Mouse (Mus musculus) liver (tissue): ENCODE results near the gene Cemip.
"Not testable (repeated sequence)": the region's sequence is repeated elsewhere in the genome, so short reads cannot be mapped to it uniquely, and the experiment has no call there.

Source experiments
- DNase-seq: peaks from one replicate; pipeline ENCODE4 v3.0.0-alpha.2; 2020; ENCODE audit warnings: mixed read lengths

The Cemip gene

DNA sequence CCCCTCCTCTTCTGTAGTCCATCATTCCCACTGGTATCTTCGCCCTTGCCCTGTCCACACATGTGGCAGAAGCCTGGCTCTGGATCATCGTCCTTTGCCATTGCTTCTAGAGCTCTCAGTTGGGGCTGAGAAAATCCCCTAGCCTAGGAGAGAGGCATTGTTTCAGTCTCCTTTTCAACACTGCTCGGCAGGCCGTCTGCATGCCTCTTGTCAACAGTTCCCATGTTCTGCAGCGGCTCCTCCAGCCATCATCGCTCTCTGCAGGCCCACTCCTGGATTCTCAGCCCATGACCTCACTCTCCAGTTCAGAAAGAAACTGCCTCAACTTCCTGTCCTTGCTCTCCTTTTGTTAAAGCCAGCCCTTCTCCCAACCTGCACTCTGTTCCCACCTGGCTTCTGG lies 136.6 kb downstream of the Cemip start:
- no peak for DNase-seq

DNA sequence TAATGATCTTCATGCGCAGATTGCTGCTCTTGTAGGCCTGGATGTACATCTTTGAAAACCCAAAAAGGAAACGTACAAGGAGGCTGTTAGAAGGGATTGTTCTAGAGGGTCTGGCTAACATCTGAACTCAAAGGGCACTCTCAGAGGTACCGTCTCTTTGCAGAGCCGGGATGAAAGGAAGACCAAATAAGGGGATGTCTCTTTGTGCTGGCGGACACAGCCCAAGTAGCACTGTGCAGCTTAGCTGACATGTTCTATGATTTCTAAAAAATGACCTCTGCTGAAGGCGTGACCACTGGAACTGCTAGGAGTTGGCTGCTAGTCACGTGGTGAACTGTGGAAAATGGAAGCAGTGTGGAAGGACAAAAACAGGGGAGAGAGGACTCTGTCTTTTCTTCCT lies 137.6 kb downstream of the Cemip start:
- DNase-seq: no peak

GRCm38 (mm10) chr7:83941701-83942101 lies 144.6 kb downstream of the Cemip start:
- no peak for DNase-seq

GRCm38 (mm10) chr7:83940136-83940535 lies 146.2 kb downstream of the Cemip start:
- no peak for DNase-seq

DNA sequence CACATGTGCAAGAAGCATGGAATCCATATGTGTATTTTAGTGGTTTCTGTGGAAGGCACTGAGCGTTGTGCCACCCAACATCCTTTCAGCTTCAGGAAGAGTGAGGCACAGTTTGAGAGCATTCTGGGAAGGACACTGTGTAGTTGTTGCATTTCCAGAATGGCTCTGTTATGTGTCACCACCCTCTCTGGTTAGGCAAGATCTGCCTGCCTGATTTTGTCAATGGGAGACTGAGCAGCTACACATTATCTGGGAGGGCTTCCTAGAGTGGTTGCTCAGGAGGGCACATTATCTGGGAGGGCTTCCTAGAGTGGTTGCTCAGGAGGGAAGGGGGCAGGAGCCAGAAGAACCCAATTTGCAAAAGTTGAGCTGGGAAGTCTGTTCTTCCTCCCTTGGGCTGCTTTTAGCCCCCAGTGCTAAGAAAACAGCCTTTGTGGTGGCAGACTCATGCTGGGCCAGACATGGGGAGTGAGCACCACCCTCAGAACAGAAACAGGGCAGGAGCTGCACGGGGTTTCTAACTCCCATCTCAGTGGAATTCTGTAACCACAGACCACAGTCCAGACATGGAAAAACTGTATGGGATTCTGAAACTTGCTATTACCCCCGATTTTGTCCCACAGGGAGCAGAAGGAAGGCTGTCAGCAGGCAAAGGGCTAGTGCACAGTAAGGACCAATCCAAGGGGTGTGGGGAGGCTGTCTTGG lies 147.1 kb downstream of the Cemip start:
- DNase-seq: no peak

- no peak for DNase-seq
Measured at GRCm38 (mm10) chr7:83921637-83922036, 164.7 kb downstream of the Cemip start.

- no peak for DNase-seq
Measured at GRCm38 (mm10) chr7:83920241-83920640, 166.1 kb downstream of the Cemip start.

GRCm38 (mm10) chr7:83914566-83914965 lies 171.7 kb downstream of the Cemip start:
- DNase-seq: peak; percentile 84

GRCm38 (mm10) chr7:83913995-83914394 lies 172.3 kb downstream of the Cemip start:
- DNase-seq: no peak

- no peak for DNase-seq
Measured at GRCm38 (mm10) chr7:83913405-83913932, 172.8 kb downstream of the Cemip start.

- no peak for DNase-seq
Measured at GRCm38 (mm10) chr7:83911909-83912308, 174.4 kb downstream of the Cemip start.

GRCm38 (mm10) chr7:83904831-83905230 lies 181.5 kb downstream of the Cemip start:
- no peak for DNase-seq

GRCm38 (mm10) chr7:83902296-83903145 lies 183.8 kb downstream of the Cemip start:
- DNase-seq: no peak

DNA sequence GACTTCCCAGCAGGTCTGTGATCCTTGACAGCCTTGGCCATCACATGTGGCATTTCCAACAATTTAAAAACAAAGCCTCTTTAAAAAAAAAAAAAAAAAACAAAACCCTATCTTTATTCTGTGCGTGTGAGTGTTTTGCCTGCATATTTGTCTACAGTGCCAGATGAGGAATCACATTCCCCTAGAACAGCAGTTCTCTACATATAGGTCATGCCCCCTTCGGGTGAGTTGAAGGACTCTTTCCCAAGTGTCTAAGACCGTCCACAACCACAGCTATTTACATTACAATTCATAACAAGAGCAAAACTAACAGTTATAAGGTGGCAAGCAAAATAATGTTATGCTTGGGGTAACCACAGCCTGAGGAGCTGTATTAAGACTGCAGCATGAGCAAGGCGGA lies 184.9 kb downstream of the Cemip start:
- DNase-seq: no peak

GRCm38 (mm10) chr7:83900519-83900918 lies 185.8 kb downstream of the Cemip start:
- DNase-seq: no peak

DNA sequence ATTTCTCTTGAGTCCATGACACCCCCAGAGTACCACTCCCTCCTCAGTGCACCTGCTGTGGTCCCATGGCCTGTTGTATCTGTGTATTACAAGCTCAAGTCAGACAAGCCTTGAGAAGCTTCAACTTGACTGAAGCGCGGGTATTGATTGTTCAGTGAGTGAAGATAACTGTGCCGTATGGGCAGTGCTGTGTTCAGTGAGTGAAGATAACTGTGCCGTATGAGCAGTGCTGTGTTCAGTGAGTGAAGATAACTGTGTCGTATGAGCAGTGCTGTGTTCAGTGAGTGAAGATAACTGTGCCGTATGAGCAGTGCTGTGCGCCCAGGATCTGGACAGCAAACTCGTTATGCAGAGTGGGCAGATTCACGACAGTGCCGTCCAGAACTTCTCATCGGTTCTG lies 188.0 kb downstream of the Cemip start:
- DNase-seq: peak; percentile 77

- DNase-seq: no peak
Measured at GRCm38 (mm10) chr7:83896077-83896740, 190.1 kb downstream of the Cemip start.

GRCm38 (mm10) chr7:83894348-83894747 lies 192.0 kb downstream of the Cemip start:
- no peak for DNase-seq

DNA sequence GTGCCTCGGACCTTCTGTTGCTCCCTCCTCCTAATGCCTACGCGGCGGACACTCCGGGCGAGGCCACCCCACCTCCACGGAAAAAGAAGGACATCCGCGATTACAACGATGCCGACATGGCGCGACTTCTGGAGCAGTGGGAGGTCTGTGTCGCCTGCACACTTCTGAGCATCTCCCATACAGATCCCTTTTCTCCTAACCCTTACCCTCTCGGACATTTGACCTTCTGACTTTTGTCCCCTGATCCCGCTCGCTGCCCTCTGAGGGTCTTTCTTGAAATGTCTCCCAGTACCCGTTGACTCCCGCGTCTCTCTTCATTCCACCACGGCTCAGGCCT lies 194.0 kb downstream of the Cemip start:
- peak; percentile 27 for DNase-seq

DNA sequence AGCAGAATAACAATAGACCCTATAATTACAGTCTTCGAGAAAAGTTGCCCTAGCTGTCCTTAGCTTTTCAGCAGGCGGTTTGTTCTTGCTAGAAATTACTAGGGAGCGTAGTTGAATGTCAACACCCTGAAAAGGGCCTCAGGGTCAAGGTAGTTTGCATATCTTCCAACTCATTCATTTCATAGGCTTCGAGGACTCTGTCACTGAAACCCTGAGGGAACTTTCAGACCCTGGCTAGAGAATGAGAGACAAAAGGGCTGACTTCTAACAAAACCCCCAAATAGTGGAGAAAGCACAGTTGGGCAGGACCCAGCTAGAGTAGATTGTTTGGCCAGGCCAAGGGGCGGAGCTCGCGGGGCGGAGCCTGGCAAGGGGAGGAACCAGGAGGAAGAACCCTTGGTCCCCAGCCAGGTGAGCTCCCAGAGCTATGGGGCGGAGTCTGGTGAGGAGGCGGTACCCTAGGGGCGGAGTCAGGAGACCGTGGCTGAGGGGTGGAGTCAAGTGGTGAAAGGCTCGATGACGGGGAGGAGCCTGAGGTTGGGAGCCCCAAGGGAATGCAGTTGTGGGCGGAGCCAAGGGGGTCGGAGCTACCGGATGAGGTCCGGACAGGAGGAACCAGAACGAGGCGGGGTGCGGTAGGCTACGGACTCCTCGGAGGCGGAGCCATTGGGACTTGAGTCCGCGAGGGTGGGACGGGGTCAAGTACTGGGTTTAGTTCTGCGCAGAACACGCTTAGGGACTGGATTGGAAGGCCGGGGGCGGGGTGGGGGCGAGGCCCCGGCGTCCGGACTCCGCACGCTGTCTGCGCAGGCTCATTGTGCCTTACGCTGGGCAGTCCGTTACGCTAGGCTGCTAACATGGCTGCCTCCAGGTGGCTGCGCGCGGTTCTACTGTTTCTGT lies 194.6 kb downstream of the Cemip start:
- peak; percentile 100 for DNase-seq

- not testable (repeated sequence) for DNase-seq
Measured at GRCm38 (mm10) chr7:83889946-83890345, 196.4 kb downstream of the Cemip start.

GRCm38 (mm10) chr7:83889383-83889782 lies 196.9 kb downstream of the Cemip start:
- peak; percentile 74 for DNase-seq
